Mouse (Mus musculus) myocyte (in vitro differentiated cells): ENCODE data around the gene Igf2bp1. TPM values are rescaled to one million over a fixed set of nuclear protein-coding genes. Genes with fewer than 3 reads are reported as not detected.

Experiments
- H3K27me3 ChIP-seq: one replicate; pipeline ENCODE4 v1.6.1; 2011; ENCODE audit not compliant: control insufficient read depth, insufficient read depth, insufficient read length
- H3K36me3 ChIP-seq: one replicate; pipeline ENCODE4 v1.6.1; 2011; ENCODE audit not compliant: control insufficient read depth, insufficient read depth
- H3K4me2 ChIP-seq: one replicate; pipeline ENCODE4 v1.6.1; 2011; ENCODE audit warnings: low read depth, control low read depth
- H3K4me3 ChIP-seq: one replicate; pipeline ENCODE4 v1.5.1; 2011; ENCODE audit warnings: mild to moderate bottlenecking, control low read depth, moderate library complexity
- H3K79me2 ChIP-seq: one replicate; pipeline ENCODE4 v1.6.1; 2011; ENCODE audit not compliant: control insufficient read depth, insufficient read depth
- H3ac ChIP-seq: one replicate; pipeline ENCODE4 v1.6.1; 2011; ENCODE audit not compliant: control insufficient read depth, insufficient read length
- CEBPB ChIP-seq: IDR thresholded peaks from 2 replicates; pipeline ENCODE4 v1.6.1; 2011; ENCODE audit warnings: mild to moderate bottlenecking, moderate library complexity; ENCODE audit not compliant: poor library complexity, insufficient read depth, severe bottlenecking
- E2F4 ChIP-seq: IDR thresholded peaks from one replicate; pipeline ENCODE4 v1.6.1; 2011; ENCODE audit warnings: mild to moderate bottlenecking, control low read depth, moderate library complexity; ENCODE audit not compliant: insufficient read depth
- MAX ChIP-seq: IDR thresholded peaks from one replicate; pipeline ENCODE4 v1.6.1; 2011; ENCODE audit warnings: low read depth, mild to moderate bottlenecking, control low read depth
- MYOD1 ChIP-seq, 3 experiments: IDR thresholded peaks; one replicate each; pipeline ENCODE4 v1.6.1; 2011; ENCODE audit warnings: control low read depth in 2 of 3, low read depth in 2 of 3, mild to moderate bottlenecking in 2 of 3, moderate library complexity in 1 of 3; ENCODE audit not compliant: insufficient read length in 2 of 3, control insufficient read depth in 1 of 3
- MYOG ChIP-seq, 3 experiments: IDR thresholded peaks; one replicate each; pipeline ENCODE4 v1.6.1; 2011; ENCODE audit warnings: control low read depth in 2 of 3, low read depth in 2 of 3, mild to moderate bottlenecking in 2 of 3; ENCODE audit not compliant: insufficient read length in 2 of 3, control insufficient read depth in 1 of 3, insufficient read depth in 1 of 3
- POLR2A ChIP-seq: IDR thresholded peaks from one replicate; pipeline ENCODE4 v1.6.1; 2011; ENCODE audit warnings: low read depth, mild to moderate bottlenecking, control low read depth, moderate library complexity; ENCODE audit not compliant: insufficient read length
- POLR2AphosphoS2 ChIP-seq: IDR thresholded peaks from one replicate; pipeline ENCODE4 v1.6.1; 2011; ENCODE audit warnings: low read depth, control low read depth; ENCODE audit not compliant: insufficient read length
- REST ChIP-seq: IDR thresholded peaks from one replicate; pipeline ENCODE4 v1.6.1; 2011; ENCODE audit warnings: mild to moderate bottlenecking, control low read depth, moderate library complexity; ENCODE audit not compliant: insufficient read depth, insufficient read length
- SRF ChIP-seq: IDR thresholded peaks from one replicate; pipeline ENCODE4 v1.6.1; 2011; ENCODE audit warnings: low read depth; ENCODE audit not compliant: control insufficient read depth, insufficient read length
- TCF12 ChIP-seq: IDR thresholded peaks from one replicate; pipeline ENCODE4 v1.6.1; 2011; ENCODE audit warnings: mild to moderate bottlenecking, control low read depth; ENCODE audit not compliant: poor library complexity, insufficient read depth, severe bottlenecking
- TCF3 ChIP-seq: IDR thresholded peaks from one replicate; pipeline ENCODE4 v1.6.1; 2011; ENCODE audit warnings: low read depth, control low read depth; ENCODE audit not compliant: insufficient read length
- USF1 ChIP-seq: IDR thresholded peaks from one replicate; pipeline ENCODE4 v1.6.1; 2011; ENCODE audit warnings: low read depth, mild to moderate bottlenecking, control low read depth, moderate library complexity
- polyA plus RNA-seq: library from polyadenylated mRNA; unstranded; fragments of >200 nt; fragmentation: generic; extraction: Trizol; gene quantifications from one replicate; pipeline ENCODE4 v1.2.1, GENCODE M21; 2012; ENCODE audit warnings: missing spikeins

The Igf2bp1 gene
- polyA plus RNA-seq, 1 experiment, result 0.30 TPM

- Histone ChIP-seq H3K27me3 (peaks cover 46% of the 10 kb centered on the region), H3K36me3 (no peaks in the 10 kb centered on the region), H3K79me2 (no peaks in the 10 kb centered on the region), H3ac (no peak overlapping the region), H3K4me2 (no peak overlapping the region), H3K4me3 (no peak overlapping the region)
- TF ChIP-seq POLR2A, result no peak
- no peak for TF ChIP-seq MYOG (IDR thresholded peaks at IDR 0.05; ENCODE audit: control insufficient read depth in 1 of 3, insufficient read depth in 1 of 3, insufficient read length in 2 of 3, low read depth in 2 of 3)
- no peak for TF ChIP-seq MAX
- TF ChIP-seq POLR2AphosphoS2, result no peak
- no peak for TF ChIP-seq MYOD1 (IDR thresholded peaks at IDR 0.05; ENCODE audit: control insufficient read depth in 1 of 3, insufficient read length in 2 of 3, low read depth in 2 of 3)
- TF ChIP-seq TCF3, result no peak
- TF ChIP-seq REST, result no peak
- TF ChIP-seq USF1, result no peak
- no peak for TF ChIP-seq CEBPB
- no peak for TF ChIP-seq E2F4
- no peak for TF ChIP-seq TCF12
- TF ChIP-seq SRF, result no peak
These were observed 3.1 kb upstream of the Igf2bp1 start for GRCm38 (mm10) chr11:96008827-96009226.

GRCm38 (mm10) chr11:96007516-96008235 is 1.9 kb upstream of the Igf2bp1 start:
- no peaks in the 10 kb centered on the region for H3K79me2 ChIP-seq
- no peak overlapping the region for H3ac ChIP-seq
- peaks cover 42% of the 10 kb centered on the region for H3K27me3 ChIP-seq
- H3K4me3 ChIP-seq, result no peak overlapping the region
- H3K36me3 ChIP-seq, result no peaks in the 10 kb centered on the region
- no peak overlapping the region for H3K4me2 ChIP-seq
- TF ChIP-seq REST (no peak), E2F4 (no peak), TCF12 (no peak), USF1 (no peak), MAX (no peak), MYOD1 (IDR thresholded peaks at IDR 0.05; ENCODE audit: control insufficient read depth in 1 of 3, insufficient read length in 2 of 3, low read depth in 2 of 3) (no peak), SRF (no peak), POLR2AphosphoS2 (no peak), CEBPB (no peak), POLR2A (no peak)

GRCm38 (mm10) chr11:96006852-96007515 is 1.2 kb upstream of the Igf2bp1 start:
- H3K36me3 ChIP-seq, result no peaks in the 10 kb centered on the region
- H3K4me2 ChIP-seq, result no peak overlapping the region
- no peak overlapping the region for H3ac ChIP-seq
- H3K4me3 ChIP-seq, result no peak overlapping the region
- H3K79me2 ChIP-seq, result no peaks in the 10 kb centered on the region
- TF ChIP-seq TCF3 (no peak), SRF (no peak), MYOD1 (IDR thresholded peaks at IDR 0.05; ENCODE audit: control insufficient read depth in 1 of 3, insufficient read length in 2 of 3, low read depth in 2 of 3) (no peak), TCF12 (no peak), E2F4 (no peak), REST (no peak)
- peaks cover 44% of the 10 kb centered on the region for H3K27me3 ChIP-seq

- TF ChIP-seq MYOD1 (IDR thresholded peaks at IDR 0.05; ENCODE audit: control insufficient read depth in 1 of 3, insufficient read length in 2 of 3, low read depth in 2 of 3) (no peak), E2F4 (no peak), CEBPB (no peak)
- H3K4me2 ChIP-seq, result no peak overlapping the region
- H3K36me3 ChIP-seq, result no peaks in the 10 kb centered on the region
- no peaks in the 10 kb centered on the region for H3K79me2 ChIP-seq
- no peak overlapping the region for H3ac ChIP-seq
- no peak overlapping the region for H3K4me3 ChIP-seq
- peaks cover 50% of the 10 kb centered on the region for H3K27me3 ChIP-seq
These were observed 669 bp upstream of the Igf2bp1 start for GRCm38 (mm10) chr11:96006367-96006851.

- TF ChIP-seq CEBPB, result no peak
- no peak for TF ChIP-seq TCF12
- no peaks in the 10 kb centered on the region for H3K36me3 ChIP-seq
- peaks cover 52% of the 10 kb centered on the region for H3K27me3 ChIP-seq
- no peak overlapping the region for H3ac ChIP-seq
- H3K4me2 ChIP-seq, result no peak overlapping the region
- H3K4me3 ChIP-seq, result no peak overlapping the region
- no peaks in the 10 kb centered on the region for H3K79me2 ChIP-seq
These were observed 842 bp downstream of the Igf2bp1 start for GRCm38 (mm10) chr11:96004793-96005402.
